Mouse (Mus musculus) C2C12 (cell line): ENCODE measurements around the gene Eif4e1b. TPM values are rescaled to one million over a fixed set of nuclear protein-coding genes. Genes with fewer than 3 reads are reported as not detected.
"Not testable (repeated sequence)": the region's sequence is repeated elsewhere in the genome, so short reads cannot be mapped to it uniquely, and the experiment has no call there.

Experiments
- H3K27me3 ChIP-seq: one replicate; pipeline ENCODE4 v1.6.1; 2011; ENCODE audit not compliant: control insufficient read depth, insufficient read depth, insufficient read length
- H3K36me3 ChIP-seq: one replicate; pipeline ENCODE4 v1.6.1; 2011; ENCODE audit not compliant: control insufficient read depth, insufficient read depth
- H3K4me3 ChIP-seq: one replicate; pipeline ENCODE4 v1.5.1; 2011; ENCODE audit warnings: mild to moderate bottlenecking, control low read depth; ENCODE audit not compliant: poor library complexity, insufficient read depth, severe bottlenecking
- H3K79me2 ChIP-seq: one replicate; pipeline ENCODE4 v1.6.1; 2011; ENCODE audit not compliant: control insufficient read depth, insufficient read depth
- H3K79me3 ChIP-seq: one replicate; pipeline ENCODE4 v1.6.1; 2011; ENCODE audit warnings: low read depth, control low read depth
- H3ac ChIP-seq: one replicate; pipeline ENCODE3; 2011; ENCODE audit warnings: low read depth; ENCODE audit not compliant: control insufficient read depth, insufficient read length
- CEBPB ChIP-seq: IDR thresholded peaks from one replicate; pipeline ENCODE4 v1.6.1; 2011; ENCODE audit warnings: low read depth, mild to moderate bottlenecking, control low read depth, moderate library complexity
- CTCF ChIP-seq: IDR thresholded peaks from one replicate; pipeline ENCODE4 v1.5.1; 2011; ENCODE audit not compliant: control insufficient read depth, insufficient read depth, insufficient read length
- FOSL1 ChIP-seq: IDR thresholded peaks from one replicate; pipeline ENCODE4 v1.8.0; 2011; ENCODE audit warnings: mild to moderate bottlenecking, low read length; ENCODE audit not compliant: poor library complexity, insufficient read depth, severe bottlenecking
- MAX ChIP-seq: IDR thresholded peaks from one replicate; pipeline ENCODE4 v1.6.1; 2011; ENCODE audit warnings: mild to moderate bottlenecking, control low read depth
- MYOD1 ChIP-seq: IDR thresholded peaks from one replicate; pipeline ENCODE4 v1.6.1; 2011; ENCODE audit warnings: low read depth; ENCODE audit not compliant: control insufficient read depth, insufficient read length
- MYOG ChIP-seq: IDR thresholded peaks from one replicate; pipeline ENCODE4 v1.6.1; 2011; ENCODE audit not compliant: control insufficient read depth, insufficient read length; ENCODE audit errors: extremely low read depth
- USF1 ChIP-seq: IDR thresholded peaks from one replicate; pipeline ENCODE4 v1.6.1; 2011; ENCODE audit warnings: low read depth, mild to moderate bottlenecking, control low read depth, moderate library complexity
- polyA plus RNA-seq: library from polyadenylated mRNA; unstranded; fragments of >200 nt; fragmentation: generic; extraction: Trizol; gene quantifications from one replicate; pipeline ENCODE4 v1.2.1, GENCODE M21; 2012; ENCODE audit warnings: missing spikeins

The Eif4e1b gene
- polyA plus RNA-seq, 1 experiment = not detected

- H3K4me3 ChIP-seq = no peak overlapping the region
- no peaks in the 10 kb centered on the region for H3K36me3 ChIP-seq
- TF ChIP-seq CEBPB = no peak
- no peak for TF ChIP-seq USF1
- no peak for TF ChIP-seq CTCF
- TF ChIP-seq FOSL1 = no peak
- TF ChIP-seq MYOG = no peak
- TF ChIP-seq MAX = no peak
- no peak for TF ChIP-seq MYOD1
- H3ac ChIP-seq = no peak overlapping the region
- H3K79me3 ChIP-seq = no peaks in the 10 kb centered on the region
- peaks cover 29% of the 10 kb centered on the region for H3K27me3 ChIP-seq
- H3K79me2 ChIP-seq = no peaks in the 10 kb centered on the region
Observed at GRCm38 (mm10) chr13:54783235-54783634, 563 bp upstream of the Eif4e1b start.

DNA sequence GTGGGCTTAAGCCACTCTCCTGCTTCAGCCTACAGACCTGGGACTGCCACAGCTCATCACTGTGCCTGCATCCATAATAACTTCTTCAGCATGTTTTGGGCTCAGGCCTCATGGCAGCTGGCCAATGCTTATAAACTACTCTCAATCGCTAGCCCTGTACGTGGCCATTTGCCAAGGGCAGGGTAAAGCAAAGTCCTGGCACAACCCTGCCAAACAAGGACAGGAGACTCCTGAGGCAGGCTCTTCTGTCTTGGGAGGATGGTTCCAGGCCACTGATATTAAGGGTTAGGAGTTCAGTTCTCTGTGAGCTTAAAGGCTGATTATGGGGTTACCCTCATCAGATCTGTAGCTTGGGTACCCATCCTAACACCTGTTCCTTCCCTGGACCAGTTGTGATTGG is 3.8 kb downstream of the Eif4e1b start:
- not testable (repeated sequence) for H3K4me3 ChIP-seq, H3K79me2 ChIP-seq, H3ac ChIP-seq, H3K36me3 ChIP-seq, H3K79me3 ChIP-seq
- peaks cover 26% of the 10 kb centered on the region for H3K27me3 ChIP-seq

- Histone ChIP-seq H3K79me2 (no peaks in the 10 kb centered on the region), H3K36me3 (no peaks in the 10 kb centered on the region), H3K27me3 (peaks cover 15% of the 10 kb centered on the region), H3K79me3 (no peaks in the 10 kb centered on the region), H3K4me3 (peak within 1 kb of the TSS; percentile 51), H3ac (peak within 1 kb of the TSS; percentile 83)
- no peak for TF ChIP-seq FOSL1
- no peak for TF ChIP-seq CEBPB
- TF ChIP-seq MYOD1 = no peak
Observed at GRCm38 (mm10) chr13:54788740-54789560, 5.2 kb downstream of the Eif4e1b start, which contains the start of gene Tspan17. TSS of gene Tspan17 (plus strand) at chr13:54789377.

DNA sequence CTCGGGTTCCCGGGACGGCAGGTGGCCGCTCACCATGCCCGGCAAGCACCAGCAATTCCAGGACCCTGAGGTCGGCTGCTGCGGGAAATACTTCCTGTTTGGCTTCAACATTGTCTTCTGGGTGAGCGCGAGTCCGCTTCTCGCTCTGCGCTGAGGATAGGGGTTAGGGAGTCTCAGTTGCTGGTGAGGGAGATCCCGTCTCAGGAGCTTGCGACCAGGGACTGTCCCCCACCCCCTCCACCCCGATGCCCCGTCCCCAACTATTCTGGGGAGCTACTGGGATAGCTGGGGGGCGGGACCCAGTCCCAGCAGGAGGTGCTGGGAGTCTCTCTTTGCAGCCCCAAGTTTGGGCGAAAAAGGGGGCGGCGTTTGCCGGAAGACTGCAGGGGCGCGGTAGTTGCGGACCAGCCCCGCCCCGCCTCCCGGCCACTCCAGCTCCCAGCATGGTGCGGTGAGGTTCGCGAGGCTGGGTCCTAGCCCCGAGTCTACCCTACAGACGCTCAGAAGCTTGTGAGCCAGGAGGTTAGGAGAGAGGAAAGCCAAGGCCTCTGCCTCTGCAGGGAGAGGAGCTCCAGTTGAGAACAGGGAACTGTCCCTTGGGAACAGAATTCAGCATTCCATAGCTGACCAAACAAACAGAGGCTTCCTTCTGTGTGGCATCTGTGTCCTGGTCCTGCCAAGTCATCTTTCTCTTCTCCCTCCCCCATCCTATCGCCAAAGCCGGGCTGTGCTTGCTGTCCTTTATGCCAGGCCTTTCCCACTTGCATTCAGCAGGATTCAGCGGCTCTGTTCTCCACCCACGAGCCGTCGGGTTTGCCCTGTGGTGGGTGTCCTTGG is 6.0 kb downstream of the Eif4e1b start:
- H3K4me3 ChIP-seq = peak overlapping the region; percentile 51
- H3K36me3 ChIP-seq = no peaks in the 10 kb centered on the region
- peaks cover 7% of the 10 kb centered on the region for H3K27me3 ChIP-seq
- no peaks in the 10 kb centered on the region for H3K79me3 ChIP-seq
- peak overlapping the region; percentile 83 for H3ac ChIP-seq
- TF ChIP-seq MYOG (no peak), MYOD1 (no peak), CEBPB (no peak), FOSL1 (no peak), USF1 (no peak), CTCF (no peak), MAX (no peak)
- H3K79me2 ChIP-seq = no peaks in the 10 kb centered on the region

- Histone ChIP-seq H3K4me3 (no peak overlapping the region), H3K79me2 (no peaks in the 10 kb centered on the region), H3K36me3 (no peaks in the 10 kb centered on the region), H3ac (no peak overlapping the region), H3K27me3 (no peaks in the 10 kb centered on the region), H3K79me3 (no peaks in the 10 kb centered on the region)
- TF ChIP-seq MYOG = no peak
- TF ChIP-seq MAX = no peak
- TF ChIP-seq MYOD1 = no peak
- TF ChIP-seq CEBPB = no peak
- no peak for TF ChIP-seq FOSL1
- no peak for TF ChIP-seq CTCF
- no peak for TF ChIP-seq USF1
Observed at GRCm38 (mm10) chr13:54792259-54793230, 8.7 kb downstream of the Eif4e1b start.
